Mouse (Mus musculus) left cerebral cortex, adult 11 months (tissue): ENCODE measurements around the gene Kdm1b.

Experiments
- DNase-seq: peaks from one replicate; pipeline ENCODE4 v3.0.0; 2022; ENCODE audit warnings: low spot score

Kdm1b gene

GRCm38 (mm10) chr13:47109239-47109638, 65.9 kb downstream of the Kdm1b start:
- DNase-seq, result no peak

DNA sequence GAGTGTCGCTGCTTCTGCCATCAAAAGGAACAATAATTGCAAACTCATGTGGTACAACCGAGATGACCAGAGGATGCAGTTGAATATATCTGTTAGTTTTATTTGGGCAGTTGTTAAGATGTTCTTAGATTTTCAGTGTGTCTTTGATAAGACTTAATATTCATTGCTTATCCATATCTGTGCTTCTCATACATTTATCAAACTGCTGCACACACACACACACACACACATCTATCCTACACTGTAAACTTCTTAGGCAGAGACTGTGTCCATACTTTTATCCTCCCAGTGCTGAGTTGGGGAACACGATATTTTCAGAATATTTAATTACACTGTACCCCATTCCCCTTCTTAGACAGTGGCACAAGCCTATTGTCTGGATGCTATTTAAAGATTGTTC, 67.9 kb downstream of the Kdm1b start:
- DNase-seq, result no peak

GRCm38 (mm10) chr13:47112056-47112455, 68.8 kb downstream of the Kdm1b start:
- no peak for DNase-seq

GRCm38 (mm10) chr13:47112924-47113323, 69.6 kb downstream of the Kdm1b start:
- DNase-seq, result no peak

- no peak for DNase-seq
These were observed 72.7 kb downstream of the Kdm1b start for GRCm38 (mm10) chr13:47116000-47116399.

GRCm38 (mm10) chr13:47121333-47121889, 78.1 kb downstream of the Kdm1b start:
- DNase-seq, result no peak

DNA sequence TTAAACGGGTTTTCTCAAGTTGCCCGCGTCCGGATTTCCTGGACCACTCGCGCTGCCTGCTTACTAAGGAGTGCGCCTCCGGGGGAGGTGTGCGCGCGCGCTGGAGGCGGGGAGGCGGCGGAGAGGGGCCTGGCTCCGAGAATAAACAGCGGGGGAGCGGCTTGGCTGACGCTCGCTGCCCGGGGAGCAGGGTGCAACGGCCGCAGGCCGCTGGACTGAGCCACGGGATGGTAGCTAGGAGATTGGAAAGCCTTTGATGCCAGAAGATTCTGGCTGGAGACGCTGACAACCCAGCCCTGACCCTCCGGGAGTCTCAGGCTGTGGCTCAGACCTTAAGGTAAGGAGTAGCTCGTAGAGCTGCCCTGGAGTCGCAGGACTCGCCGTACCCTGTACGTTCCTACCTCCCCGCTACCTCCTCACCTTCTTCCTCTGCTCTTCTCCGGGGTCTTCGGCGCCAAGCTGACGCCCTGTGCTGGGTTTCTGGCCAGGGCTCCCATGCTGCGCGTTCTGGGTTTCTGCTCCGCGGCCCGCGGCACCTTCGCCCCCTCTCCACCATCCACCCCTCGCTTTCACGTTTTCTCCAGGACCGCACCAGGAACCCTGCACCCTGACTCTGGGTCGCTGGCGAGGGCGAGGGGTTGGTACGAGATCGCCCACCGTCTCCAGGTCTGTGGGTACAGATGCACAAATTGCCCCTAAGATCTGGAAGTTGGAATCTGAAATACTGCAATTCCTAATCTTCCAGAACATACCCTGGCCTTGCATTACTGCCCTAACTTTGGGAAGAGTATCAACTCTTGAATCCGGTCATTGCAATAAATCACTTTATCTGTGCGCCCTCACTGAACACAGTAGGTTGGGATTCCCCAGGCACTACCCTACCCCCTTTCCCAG, 79.5 kb downstream of the Kdm1b start, which contains the start of gene Rnf144b:
Rnf144b (plus strand) TSS at position 120 of the 894 bp plus-strand sequence.
- DNase-seq, result no peak

DNA sequence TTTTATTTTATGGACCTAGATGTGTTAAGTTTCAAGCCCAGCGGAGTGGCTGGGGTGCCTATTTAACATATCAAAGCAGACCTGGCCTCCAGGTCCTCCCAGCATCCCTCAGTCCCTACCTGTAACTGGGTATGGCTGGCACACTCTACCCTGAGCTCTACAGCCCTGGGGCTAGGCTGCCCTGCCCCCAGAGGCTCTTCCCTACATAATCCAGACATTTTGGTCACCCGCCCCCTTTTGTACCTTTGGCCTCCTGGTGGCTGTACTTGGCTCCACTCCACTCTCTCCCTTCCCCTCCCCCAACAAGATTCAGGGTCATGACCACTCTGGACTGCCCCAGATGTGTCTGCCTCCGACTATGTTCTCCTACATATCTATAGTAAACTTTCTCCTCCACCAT, 81.2 kb downstream of the Kdm1b start:
- DNase-seq, result no peak

DNA sequence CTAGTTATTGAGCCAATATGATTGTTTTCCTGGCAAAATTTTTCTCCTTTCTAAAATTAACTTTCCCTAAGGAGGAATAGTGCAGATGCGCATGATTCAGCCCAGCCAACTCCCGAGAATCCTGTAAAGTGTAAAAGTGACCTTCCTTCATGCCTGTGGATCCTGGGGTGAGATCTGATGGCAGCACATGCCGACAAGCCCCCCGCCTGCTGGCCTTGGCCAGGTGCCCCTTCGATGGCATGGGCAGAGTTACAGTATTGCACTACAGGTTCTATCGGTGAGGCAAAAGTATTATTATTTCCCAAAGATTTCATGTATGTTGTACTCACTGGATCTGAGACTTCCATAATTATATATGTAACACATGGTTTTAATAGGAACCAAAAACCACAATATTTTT, 81.7 kb downstream of the Kdm1b start:
- DNase-seq, result no peak

GRCm38 (mm10) chr13:47125595-47125994, 82.3 kb downstream of the Kdm1b start:
- DNase-seq, result no peak

DNA sequence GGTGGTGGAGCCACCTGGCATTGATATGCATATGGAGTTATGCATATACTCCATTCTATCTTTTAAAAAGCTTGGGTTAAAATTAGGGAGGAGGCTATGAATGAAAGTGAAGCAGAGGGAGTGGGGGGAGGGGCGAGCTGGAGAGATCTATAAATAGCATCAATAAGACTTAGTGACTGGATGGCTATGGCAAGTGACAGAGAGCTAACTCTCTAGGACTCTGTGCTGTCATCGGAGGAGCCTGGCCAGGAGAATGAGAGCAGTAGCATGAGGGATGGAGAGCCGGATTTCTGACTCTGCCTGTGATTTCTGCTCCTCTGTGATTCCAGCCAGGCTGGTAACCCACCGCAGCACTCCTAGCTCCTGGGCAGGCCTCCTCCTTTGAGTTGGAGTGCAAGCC, 85.8 kb downstream of the Kdm1b start:
- DNase-seq, result no peak

DNA sequence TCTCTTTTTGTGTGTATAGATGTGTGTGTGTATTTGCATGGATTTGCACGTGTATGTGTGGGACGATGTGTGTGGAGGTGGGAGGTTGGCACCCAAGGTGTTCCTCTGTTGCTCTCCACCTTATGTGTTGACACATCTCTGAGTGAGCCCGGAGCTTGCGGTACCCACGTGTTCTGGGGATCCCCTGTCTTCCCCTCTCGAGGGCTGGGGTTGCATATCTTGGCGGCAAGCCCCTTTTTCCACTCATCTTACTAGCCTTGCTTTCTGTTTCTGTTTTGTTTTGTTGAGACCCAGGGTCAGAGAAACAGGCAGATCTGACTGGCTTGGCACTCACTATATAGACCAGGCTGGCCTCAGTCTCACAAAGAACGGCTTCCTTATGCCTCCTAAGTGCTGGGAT, 89.8 kb downstream of the Kdm1b start:
- no peak for DNase-seq

- DNase-seq, result peak; percentile 34
These were observed 91.5 kb downstream of the Kdm1b start for GRCm38 (mm10) chr13:47134836-47135235.
